Mouse (Mus musculus) limb, embryonic 14.5 days (tissue): ENCODE data around the gene Mrpl49. TPM values are rescaled to one million over a fixed set of nuclear protein-coding genes. Genes with fewer than 3 reads are reported as not detected.

Experiments used
- ATAC-seq: fragments of 200-750 bp; cut with Nextera tagmentation; 2 replicates; pipeline ENCODE4 v1.8.0; 2017; ENCODE audit warnings: low read depth, moderate number of reproducible peaks, moderate TSS enrichment; ENCODE audit not compliant: low FRiP score
- DNase-seq: peaks from one replicate; pipeline ENCODE4 v3.0.0-alpha.2; 2015; ENCODE audit warnings: low spot score
- H3K27ac ChIP-seq: fragments of 300-500 bp; sonication (generic); replicated peaks from 2 replicates; pipeline ENCODE4 v1.5.1; 2014; ENCODE audit warnings: low read depth, mild to moderate bottlenecking, low read length, moderate library complexity, mixed read lengths
- H3K27me3 ChIP-seq: fragments of 300-500 bp; sonication (generic); 2 replicates; pipeline ENCODE4 v1.6.1; 2014; ENCODE audit warnings: low read length, mixed read lengths; ENCODE audit not compliant: control insufficient read depth, insufficient read depth
- H3K36me3 ChIP-seq: fragments of 300-500 bp; sonication (generic); 2 replicates; pipeline ENCODE4 v1.6.1; 2014; ENCODE audit warnings: mild to moderate bottlenecking, low read length, moderate library complexity, mixed read lengths; ENCODE audit not compliant: control insufficient read depth, insufficient read depth
- H3K4me1 ChIP-seq: fragments of 300-500 bp; sonication (generic); 2 replicates; pipeline ENCODE4 v1.6.1; 2014; ENCODE audit warnings: antibody characterized with exemption, low read length, mixed read lengths; ENCODE audit not compliant: control insufficient read depth, insufficient read depth
- H3K4me2 ChIP-seq: fragments of 300-500 bp; sonication (generic); replicated peaks from 2 replicates; pipeline ENCODE4 v1.6.1; 2014; ENCODE audit warnings: low read depth, mild to moderate bottlenecking, low read length, moderate library complexity; ENCODE audit not compliant: severe bottlenecking
- H3K4me3 ChIP-seq: fragments of 300-500 bp; sonication (generic); replicated peaks from 2 replicates; pipeline ENCODE4 v1.5.1; 2014; ENCODE audit warnings: low read length
- H3K9ac ChIP-seq: fragments of 300-500 bp; sonication (generic); 2 replicates; pipeline ENCODE4 v1.6.1; 2014; ENCODE audit warnings: mild to moderate bottlenecking, low read depth, low read length, moderate library complexity; ENCODE audit not compliant: severe bottlenecking
- H3K9me3 ChIP-seq: fragments of 300-500 bp; sonication (generic); 2 replicates; pipeline ENCODE4 v1.6.1; 2016; ENCODE audit warnings: low read length; ENCODE audit not compliant: control insufficient read depth
- POLR2A ChIP-seq: fragments of 200-500 bp; IDR thresholded peaks from 2 replicates; pipeline ENCODE4 v1.8.0; 2012; ENCODE audit warnings: inconsistent platforms, mild to moderate bottlenecking, moderate library complexity, borderline replicate concordance; ENCODE audit not compliant: insufficient read depth, insufficient read length; ENCODE audit errors: extremely low read depth
- WGBS: fragments of 180-500 bp; shearing (Covaris S2); extraction: QIAGEN DNeasy Blood & Tissue Kit; methylation state at CpG from one replicate; pipeline ENCODE4 v1.1.7; 2014; 5-methylcytosine and 5-hydroxymethylcytosine counted together
- polyA plus RNA-seq, 2 experiments: library from polyadenylated mRNA; depleted of rRNA in 1 of 2; stranded (reverse) in 1 of 2; unstranded in 1 of 2; fragments of >200 nt; fragmentation: Nextera tagmentation in 1 of 2; extraction: Ambion mirVana in 1 of 2; gene quantifications; 2 replicates each; pipeline versions ENCODE4 v1.2.1 to v1.2.3; 2012 to 2014

Mrpl49 gene
- polyA plus RNA-seq, 2 experiments, result 54.8 to 75.3 TPM

DNA sequence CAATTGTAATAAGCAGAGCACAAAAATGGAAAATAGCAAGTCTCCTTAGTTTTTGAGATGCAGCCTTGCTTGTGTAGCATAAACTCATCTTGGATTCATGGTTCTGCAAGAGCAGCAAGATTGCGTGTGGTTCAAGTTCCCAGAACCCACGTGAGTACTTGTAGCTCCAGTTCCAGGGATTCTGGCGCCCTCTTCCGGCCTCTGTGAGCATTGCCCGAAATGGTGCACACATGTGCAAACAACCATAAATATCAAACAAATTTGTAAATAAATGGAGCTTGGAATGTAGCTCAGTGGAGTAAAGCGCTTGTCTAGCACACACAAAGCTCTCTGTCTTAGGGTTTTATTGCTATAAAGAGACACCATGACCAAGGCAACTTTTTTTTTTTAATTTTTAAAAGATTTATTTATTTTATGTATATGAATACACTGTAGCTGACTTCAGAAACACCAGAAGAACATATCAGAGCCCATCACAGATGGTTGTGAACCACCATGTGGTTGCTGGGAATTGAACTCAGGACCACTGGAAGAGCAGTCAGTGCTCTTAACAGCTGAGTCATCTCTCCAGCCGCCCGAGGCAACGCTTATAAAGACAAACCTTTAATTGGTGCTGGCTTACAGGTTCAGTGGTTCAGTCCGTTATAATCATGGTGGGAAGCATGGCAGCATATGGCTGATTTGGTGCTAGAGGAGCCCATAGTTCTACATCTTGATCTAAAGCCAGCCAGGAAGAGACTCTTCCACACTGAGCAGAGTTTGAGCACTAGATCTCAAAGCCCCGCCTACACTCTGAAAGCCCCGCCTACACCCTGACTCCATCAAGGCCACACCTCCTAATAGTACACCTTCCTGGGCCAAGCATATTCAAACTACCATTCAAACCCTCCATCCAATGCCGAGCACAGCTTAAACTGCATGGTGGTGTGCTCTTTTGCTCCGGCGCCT is 39.2 kb downstream of the Mrpl49 start:
- no peak for ATAC-seq
- WGBS, result 29% methylated on average over 15 of the region's 15 CpGs
- H3K27me3 ChIP-seq, result no peaks in the 10 kb centered on the region
- no peaks in the 10 kb centered on the region for H3K9me3 ChIP-seq
- H3K4me1 ChIP-seq, result peaks cover 8% of the 10 kb centered on the region; the same call in 1 of the 2 replicates
- no peak overlapping the region for H3K9ac ChIP-seq
- H3K4me2 ChIP-seq, result no peak overlapping the region
- no peak overlapping the region for H3K27ac ChIP-seq
- no peak for TF ChIP-seq POLR2A
- no peak overlapping the region for H3K4me3 ChIP-seq
- peak; percentile 77 for DNase-seq
- no peaks in the 10 kb centered on the region for H3K36me3 ChIP-seq

DNA sequence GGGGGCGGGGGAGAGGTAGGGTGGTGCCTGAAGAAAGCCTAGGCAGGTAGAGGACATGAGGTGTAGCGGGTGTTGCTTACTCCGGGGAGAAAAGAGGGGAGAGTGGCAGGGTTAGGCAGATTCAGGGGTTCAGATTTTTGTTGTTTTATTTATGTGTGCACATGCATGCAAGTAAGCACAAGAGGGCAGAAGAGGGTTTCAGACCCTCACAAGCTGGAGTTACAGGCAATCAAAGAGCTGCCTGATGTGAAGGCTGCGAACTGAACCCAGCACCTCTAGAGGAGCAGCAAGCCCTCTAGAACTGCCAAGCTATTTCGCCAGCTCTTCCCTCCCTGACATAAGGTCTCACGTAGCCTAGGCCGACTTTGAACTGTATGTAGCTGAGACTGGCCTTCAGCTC is 41.1 kb downstream of the Mrpl49 start:
- TF ChIP-seq POLR2A, result no peak
- DNase-seq (peak; percentile 21), ATAC-seq (no peak)
- H3K4me2 ChIP-seq, result 0 out of 2 replicates have a peak overlapping the region, but pooled peaks have one; percentile 87
- no peaks in the 10 kb centered on the region for H3K9me3 ChIP-seq
- H3K4me1 ChIP-seq, result peaks cover 8% of the 10 kb centered on the region; the same call in 1 of the 2 replicates
- 50% methylated on average over 7 of the region's 7 CpGs for WGBS
- H3K27me3 ChIP-seq, result no peaks in the 10 kb centered on the region
- H3K4me3 ChIP-seq, result no peak overlapping the region
- H3K9ac ChIP-seq, result no peak overlapping the region
- no peak overlapping the region for H3K27ac ChIP-seq
- H3K36me3 ChIP-seq, result no peaks in the 10 kb centered on the region

DNA sequence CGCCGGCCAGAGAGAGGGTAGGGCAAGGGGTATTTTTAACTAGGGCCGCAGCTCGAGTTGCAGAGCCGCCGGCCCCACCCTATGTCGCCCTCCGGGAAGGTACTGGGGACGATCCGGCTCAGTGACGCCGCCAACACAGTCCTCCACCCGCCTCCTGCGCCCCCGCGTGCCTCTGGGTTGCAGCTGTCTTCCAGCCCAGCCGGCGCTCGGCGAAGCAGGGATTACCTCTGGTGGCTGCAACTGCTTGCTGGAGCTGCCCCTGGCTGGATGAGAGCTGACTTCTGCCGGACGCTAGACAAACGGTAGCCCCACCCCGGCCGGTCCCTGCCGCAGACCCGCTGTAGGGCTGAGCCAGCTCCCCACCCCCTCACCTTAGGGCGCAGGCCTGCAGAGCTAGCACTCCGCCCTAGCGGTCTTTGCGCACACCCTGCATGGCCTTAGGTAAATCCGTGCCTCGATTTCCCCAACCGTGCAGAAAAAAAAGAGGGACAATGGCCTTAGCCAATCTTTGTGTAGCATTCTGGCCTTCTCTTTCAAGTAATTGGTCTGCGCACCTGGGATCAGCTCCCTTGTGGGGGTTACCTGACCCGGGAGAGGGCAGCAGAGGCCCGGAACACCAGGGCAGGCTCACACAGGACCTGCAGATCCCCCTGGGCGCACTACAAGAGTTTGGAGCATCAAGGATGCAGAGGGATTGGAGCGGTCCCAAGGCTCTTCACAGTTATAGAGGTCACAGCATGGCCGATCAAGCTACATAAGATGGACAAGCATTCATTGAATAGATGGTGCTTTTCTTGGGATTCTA is 41.9 kb downstream of the Mrpl49 start, which contains the start of gene Capn1:
Gene Capn1, minus strand, starts transcription at position 387 of the 805 bp plus-strand sequence.
- DNase-seq (peak; percentile 74), ATAC-seq (peak; percentile 84)
- WGBS, result 4% methylated on average over 33 of the region's 40 CpGs
- peak within 1 kb of the TSS; percentile 68 for H3K9ac ChIP-seq
- no peak for TF ChIP-seq POLR2A
- H3K27ac ChIP-seq, result 0 out of 2 replicates have a peak within 1 kb of the TSS, but pooled peaks have one; percentile 13
- H3K27me3 ChIP-seq, result no peaks in the 10 kb centered on the region
- H3K4me3 ChIP-seq, result peak within 1 kb of the TSS; percentile 59
- H3K4me2 ChIP-seq, result peak within 1 kb of the TSS; percentile 87
- H3K9me3 ChIP-seq, result no peaks in the 10 kb centered on the region
- no peaks in the 10 kb centered on the region for H3K36me3 ChIP-seq
- peaks cover 8% of the 10 kb centered on the region; the same call in 1 of the 2 replicates for H3K4me1 ChIP-seq

- Histone ChIP-seq H3K4me2 (peak overlapping the region; percentile 87), H3K9ac (peak overlapping the region; percentile 68), H3K4me3 (peak overlapping the region; percentile 59), H3K9me3 (no peaks in the 10 kb centered on the region), H3K36me3 (0 out of 2 replicates have a peak, but pooled peaks cover 3% of the 10 kb centered on the region), H3K27me3 (no peaks in the 10 kb centered on the region), H3K27ac (0 out of 2 replicates have a peak overlapping the region, but pooled peaks have one; percentile 13), H3K4me1 (peaks cover 8% of the 10 kb centered on the region; the same call in 1 of the 2 replicates)
- no peak for TF ChIP-seq POLR2A
- ATAC-seq (peak; percentile 33), DNase-seq (peak; percentile 34)
- WGBS, result 2% methylated on average over 16 of the region's 18 CpGs
These were observed 42.5 kb downstream of the Mrpl49 start for GRCm38 (mm10) chr19:6014991-6015510.
